Mouse (Mus musculus) ES-E14 (cell line): ENCODE data around the gene Dennd6b.

Experiments
- CHD2 ChIP-seq: IDR thresholded peaks from 2 replicates; pipeline ENCODE4 v1.6.1; 2014; ENCODE audit warnings: mild to moderate bottlenecking, low read depth, low read length, inconsistent platforms
- HCFC1 ChIP-seq: IDR thresholded peaks from 2 replicates; pipeline ENCODE4 v1.6.1; 2012; ENCODE audit warnings: low read length, inconsistent platforms, borderline replicate concordance; ENCODE audit not compliant: insufficient read depth
- MAFK ChIP-seq: IDR thresholded peaks from 2 replicates; pipeline ENCODE4 v1.6.1; 2014; ENCODE audit warnings: mild to moderate bottlenecking, low read depth, low read length, inconsistent platforms; ENCODE audit not compliant: insufficient read depth
- ZC3H11A ChIP-seq: IDR thresholded peaks from 2 replicates; pipeline ENCODE4 v1.6.1; 2012; ENCODE audit warnings: low read depth, mild to moderate bottlenecking, inconsistent platforms, low read length, borderline replicate concordance
- ZNF384 ChIP-seq: IDR thresholded peaks from 2 replicates; pipeline ENCODE4 v1.6.1; 2012; ENCODE audit warnings: low read depth, low read length, inconsistent platforms

- TF ChIP-seq CHD2 (no peak), ZNF384 (no peak), MAFK (no peak), ZC3H11A (no peak), HCFC1 (no peak)
These were observed 49.8 kb downstream of the Dennd6b start for GRCm38 (mm10) chr15:89146537-89146936.
